Mouse (Mus musculus) lung, adult 2 months (tissue): ENCODE results near the gene Vezf1.

Source experiments
- CTCF ChIP-seq: fragments of 200-500 bp; IDR thresholded peaks from 2 replicates; pipeline ENCODE4 v1.5.1; 2011; ENCODE audit warnings: mild to moderate bottlenecking, low read length, control low read depth; ENCODE audit not compliant: insufficient read depth
- POLR2A ChIP-seq: fragments of 200-500 bp; IDR thresholded peaks from 2 replicates; pipeline ENCODE4 v1.6.1; 2011; ENCODE audit warnings: low read depth, mild to moderate bottlenecking, control low read depth, low read length, borderline replicate concordance; ENCODE audit errors: extremely low read depth

- TF ChIP-seq POLR2A (no peak), CTCF (no peak)
Measured at GRCm38 (mm10) chr11:88112078-88112477, 44.0 kb downstream of the Vezf1 start.
